Mouse (Mus musculus) urinary bladder, adult 2 months (tissue): ENCODE measurements at regions not wholly inside any gene's neighbourhood (a gene's known extent, or its start where the extent isn't known, plus 50 kb on each side); places are given as distances from the start of the nearest gene placed in this dataset.

Source experiments
- DNase-seq: peaks from one replicate; pipeline ENCODE4 v3.0.0; 2022; ENCODE audit warnings: low spot score

GRCm38 (mm10) chr12:32489415-32490139 is 111.1 kb downstream of the Ccdc71l start:
- DNase-seq, result no peak

DNA sequence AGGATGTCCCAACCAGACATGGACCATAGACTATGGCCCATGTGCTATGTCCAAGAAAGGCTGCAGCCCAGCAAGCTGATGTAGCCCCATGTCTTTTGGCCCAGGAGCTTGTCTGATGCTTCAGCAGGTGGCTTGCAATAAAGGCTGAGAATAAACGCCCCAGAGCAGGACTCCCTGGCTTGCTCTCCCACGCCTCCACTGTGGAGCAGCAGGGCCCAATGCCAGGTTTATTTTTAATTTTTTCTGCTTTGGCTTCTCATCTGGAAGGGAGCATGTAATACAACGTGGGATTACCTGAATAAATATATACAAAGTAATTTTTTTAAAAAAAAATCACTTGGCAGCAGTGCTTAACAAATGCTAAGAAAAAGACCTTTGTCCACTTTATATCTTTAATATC is 125.7 kb downstream of the Ccdc71l start:
- no peak for DNase-seq

GRCm38 (mm10) chr12:32508671-32509070 is 130.2 kb downstream of the Ccdc71l start:
- no peak for DNase-seq

DNA sequence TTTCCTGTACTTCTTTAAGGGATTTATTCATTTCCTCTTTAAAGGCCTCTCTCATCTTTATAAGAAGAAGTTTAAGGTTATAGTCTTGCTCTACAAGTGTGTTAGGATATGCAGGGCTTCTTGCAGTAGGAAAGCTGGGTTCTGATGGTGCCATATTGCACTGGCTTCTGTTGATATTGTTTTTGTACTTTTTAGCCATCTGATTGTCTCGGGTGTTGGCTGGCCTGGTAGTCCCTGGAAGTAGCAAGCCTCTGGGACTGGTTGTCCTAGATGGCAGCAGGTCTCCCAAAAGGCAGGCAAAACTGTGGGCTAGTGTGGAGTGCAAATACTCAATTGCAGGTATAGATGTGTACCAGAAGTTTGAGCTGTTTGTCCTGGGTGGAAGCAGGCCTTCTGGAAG is 147.1 kb downstream of the Ccdc71l start:
- no peak for DNase-seq

GRCm38 (mm10) chr12:32531216-32531615 is 152.7 kb downstream of the Ccdc71l start:
- no peak for DNase-seq

GRCm38 (mm10) chr12:32533641-32534040 is 155.1 kb downstream of the Ccdc71l start:
- no peak for DNase-seq

DNA sequence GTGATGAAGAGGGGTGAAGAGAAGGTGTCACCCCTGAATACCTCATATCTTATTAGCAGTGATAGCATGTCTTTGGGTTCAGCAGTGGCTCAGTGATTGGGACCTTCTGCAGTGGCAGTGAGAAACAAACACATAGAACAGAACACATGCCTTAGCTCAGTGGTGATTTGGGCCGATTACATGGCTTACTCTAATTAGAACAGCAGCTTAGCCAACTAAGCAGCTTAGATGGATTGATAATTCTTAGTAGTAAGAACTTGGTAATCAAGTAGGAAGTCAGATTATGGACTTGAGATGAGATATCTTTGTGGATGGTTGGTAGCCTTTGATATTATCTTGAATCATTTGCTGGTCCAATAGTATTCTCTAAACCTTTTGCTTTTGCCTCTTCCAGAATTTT is 167.0 kb downstream of the Ccdc71l start:
- no peak for DNase-seq

- no peak for DNase-seq
Observed at GRCm38 (mm10) chr12:32546356-32546755, 167.9 kb downstream of the Ccdc71l start.

GRCm38 (mm10) chr12:32553793-32554192 is 175.3 kb downstream of the Ccdc71l start:
- no peak for DNase-seq

- no peak for DNase-seq
Observed at GRCm38 (mm10) chr12:32567777-32568176, 189.3 kb downstream of the Ccdc71l start.

DNA sequence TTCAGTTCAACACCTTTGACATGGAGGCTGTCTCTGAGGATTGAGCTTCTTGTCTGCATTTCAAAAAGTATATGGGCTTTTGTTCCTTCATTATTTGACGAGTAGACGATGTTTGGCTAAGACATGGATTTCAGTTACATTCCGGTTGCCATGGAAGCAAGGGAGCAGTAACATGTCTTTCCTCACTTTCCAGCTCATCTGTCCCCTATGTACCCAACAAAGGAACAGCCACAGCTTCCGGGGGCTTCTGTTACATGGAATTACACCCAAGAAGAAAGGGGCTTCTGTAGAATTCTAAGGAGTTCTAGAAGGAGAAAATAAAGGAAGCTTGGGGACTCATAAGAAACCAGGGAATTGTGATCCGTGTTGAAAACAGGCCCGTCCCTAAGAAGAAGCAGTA is 202.8 kb downstream of the Ccdc71l start:
- no peak for DNase-seq

DNA sequence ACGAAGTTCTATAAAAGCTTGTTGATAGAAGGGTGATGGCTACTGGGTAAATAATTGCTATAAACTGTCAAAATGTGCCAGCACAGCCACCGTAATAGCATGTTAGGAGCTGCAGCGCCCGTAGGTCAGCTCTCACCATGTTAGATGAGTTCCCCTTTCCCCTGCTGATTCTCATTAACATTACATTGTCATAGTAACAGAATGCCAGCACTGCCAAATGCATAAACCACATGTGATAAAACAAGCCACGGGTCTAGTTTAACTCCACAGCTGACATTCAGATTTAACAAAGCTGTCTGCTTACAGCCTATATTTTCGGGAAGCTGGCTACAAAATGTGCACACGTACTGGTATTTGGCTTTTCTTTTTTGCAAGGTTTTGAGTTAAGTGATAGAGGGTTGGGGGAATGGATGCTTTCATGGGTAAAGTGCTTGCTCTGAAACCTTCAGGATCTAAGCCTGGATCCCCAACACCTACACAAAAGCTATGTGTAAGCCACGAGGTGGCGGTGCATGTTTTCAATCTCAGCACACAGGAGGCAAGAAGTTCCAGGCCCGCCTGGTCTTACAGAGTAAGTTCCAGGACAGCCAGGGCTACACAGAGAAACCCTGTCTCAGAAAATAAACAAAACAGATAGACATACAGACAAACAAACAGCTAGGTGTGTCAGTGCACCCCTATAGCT is 217.1 kb upstream of the Nampt start:
- no peak for DNase-seq

- DNase-seq, result no peak
Observed at GRCm38 (mm10) chr12:32605353-32605752, 214.0 kb upstream of the Nampt start.

GRCm38 (mm10) chr12:32615000-32615399 is 204.3 kb upstream of the Nampt start:
- no peak for DNase-seq

- DNase-seq, result no peak
Observed at GRCm38 (mm10) chr12:32616086-32616485, 203.3 kb upstream of the Nampt start.

GRCm38 (mm10) chr12:32617031-32617430 is 202.3 kb upstream of the Nampt start:
- no peak for DNase-seq

- DNase-seq, result no peak
Observed at GRCm38 (mm10) chr12:32619830-32620229, 199.5 kb upstream of the Nampt start.

DNA sequence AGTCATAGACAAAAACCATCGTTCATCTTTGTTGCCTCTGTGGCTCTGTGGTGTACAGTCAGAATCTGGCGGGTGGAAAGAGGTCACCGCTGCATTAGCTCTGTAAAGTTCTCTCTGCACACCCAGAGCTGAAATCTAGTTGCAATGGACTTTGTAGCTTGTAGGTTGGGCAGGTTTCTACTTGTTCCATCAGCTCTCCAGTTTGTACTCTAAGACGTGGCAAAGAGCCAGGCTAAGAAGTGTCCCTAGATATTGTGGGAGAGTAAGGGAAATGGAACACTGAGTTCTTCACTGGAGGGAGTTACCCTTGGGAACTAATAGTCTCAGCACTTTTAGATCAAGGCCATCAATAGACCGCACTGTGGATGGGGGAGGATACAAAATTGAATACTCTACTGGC is 197.6 kb upstream of the Nampt start:
- no peak for DNase-seq

DNA sequence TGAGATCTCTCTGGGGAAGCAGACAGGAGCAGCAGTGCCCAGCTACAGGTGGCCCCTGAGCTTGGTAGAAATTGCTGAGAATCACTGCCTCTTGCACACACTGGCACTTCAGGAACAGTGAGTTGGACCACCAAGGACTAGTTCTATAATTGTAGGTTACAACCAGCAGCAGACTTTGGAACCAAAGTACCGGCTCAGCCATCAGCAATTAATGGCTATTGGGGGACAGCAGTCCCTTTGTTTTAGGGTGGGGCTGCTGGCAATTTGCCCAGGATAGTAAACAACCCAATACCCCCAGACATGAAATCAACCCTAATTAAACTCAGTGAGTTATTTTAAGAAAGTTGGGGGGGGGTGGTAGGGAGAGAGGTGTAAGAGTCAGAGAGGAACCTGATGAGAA is 190.8 kb upstream of the Nampt start:
- no peak for DNase-seq

- DNase-seq, result no peak
Observed at GRCm38 (mm10) chr12:32632935-32633334, 186.4 kb upstream of the Nampt start.

DNA sequence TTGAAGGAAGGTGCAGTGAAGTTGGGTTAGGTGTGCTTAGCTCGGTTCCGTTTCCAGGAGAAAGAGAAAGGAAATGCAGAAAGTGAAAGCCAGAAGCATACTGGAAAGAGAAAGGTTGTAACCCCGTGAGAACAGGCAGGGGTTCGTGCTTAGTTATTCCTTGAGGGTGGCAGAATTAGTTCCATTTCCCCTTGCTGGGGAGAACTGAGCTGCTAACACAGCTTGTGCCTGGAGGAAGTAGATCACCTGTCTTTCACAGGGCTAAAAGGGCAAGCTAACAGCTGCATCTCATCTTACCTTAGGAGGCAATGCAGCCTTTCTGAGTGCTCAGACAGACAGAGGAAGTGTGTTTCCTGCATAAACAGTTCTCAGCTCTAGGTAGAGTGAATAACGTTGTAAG is 184.3 kb upstream of the Nampt start:
- DNase-seq, result no peak

GRCm38 (mm10) chr12:32637400-32638100 is 181.8 kb upstream of the Nampt start:
- DNase-seq, result no peak

DNA sequence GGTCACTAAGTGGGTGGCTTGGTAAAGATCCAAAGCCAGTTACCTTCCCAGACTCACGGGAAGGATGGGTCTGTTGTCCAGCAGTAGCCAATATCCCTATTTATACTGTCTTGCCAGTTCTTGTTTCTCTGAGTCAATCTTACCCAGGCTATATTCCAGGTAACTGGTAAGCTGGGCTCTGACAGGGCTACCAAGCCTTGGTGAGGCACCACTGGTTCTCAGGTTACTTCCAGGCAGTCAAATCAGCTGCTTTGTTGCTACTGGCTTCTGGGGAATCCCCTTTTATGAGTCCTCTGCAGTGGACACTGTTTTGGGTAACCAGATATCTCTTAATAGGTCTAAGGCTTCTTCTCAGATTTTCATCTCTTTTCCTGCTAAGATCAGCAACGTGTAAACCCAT is 178.8 kb upstream of the Nampt start:
- DNase-seq, result no peak
